Mouse (Mus musculus): Measurements from ENCODE around the gene Lrp5. TPM values are rescaled to one million over a fixed set of nuclear protein-coding genes. Genes with fewer than 3 reads are reported as not detected.
"Not testable (repeated sequence)": the region's sequence is repeated elsewhere in the genome, so short reads cannot be mapped to it uniquely, and the experiment has no call there.

The Lrp5 gene
- polyA plus RNA-seq, 1 experiment from 2014 or later = 1.4 TPM

DNA sequence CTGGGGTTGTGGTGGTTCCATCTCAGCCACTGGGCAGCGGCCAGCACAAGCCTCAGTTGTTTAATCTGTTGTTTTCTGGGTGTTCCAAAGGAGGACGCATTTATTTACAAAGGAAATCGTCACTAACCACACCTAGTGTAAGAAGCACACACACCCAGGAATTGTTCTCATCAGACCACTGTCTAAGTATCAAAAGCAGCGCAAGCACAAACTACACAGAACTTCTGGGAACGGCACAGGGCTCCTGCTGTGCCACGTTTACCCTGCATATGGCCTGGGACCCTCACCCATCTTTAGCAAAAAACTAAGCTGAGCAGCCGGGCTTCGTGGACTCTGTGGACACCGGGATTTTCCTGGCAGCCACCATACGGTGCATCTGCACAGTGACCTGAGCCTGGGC lies 17.8 kb downstream of the Lrp5 start:
- WGBS = 89% methylated on average over 10 of the region's 10 CpGs
- ATAC-seq (ENCODE audit: low FRiP score) = no peak
- H3K27me3 ChIP-seq = no peaks in the 10 kb centered on the region
- no peak overlapping the region for H3K4me2 ChIP-seq
- H3K9me3 ChIP-seq = peaks cover 6% of the 10 kb centered on the region; the same call in 1 of the 2 replicates
- peaks cover 27% of the 10 kb centered on the region for H3K4me1 ChIP-seq (replicated peaks)
- no peak overlapping the region for H3K4me3 ChIP-seq
- no peak overlapping the region for H3K9ac ChIP-seq
- no peak overlapping the region for H3K27ac ChIP-seq
- peaks cover 10% of the 10 kb centered on the region for H3K36me3 ChIP-seq

DNA sequence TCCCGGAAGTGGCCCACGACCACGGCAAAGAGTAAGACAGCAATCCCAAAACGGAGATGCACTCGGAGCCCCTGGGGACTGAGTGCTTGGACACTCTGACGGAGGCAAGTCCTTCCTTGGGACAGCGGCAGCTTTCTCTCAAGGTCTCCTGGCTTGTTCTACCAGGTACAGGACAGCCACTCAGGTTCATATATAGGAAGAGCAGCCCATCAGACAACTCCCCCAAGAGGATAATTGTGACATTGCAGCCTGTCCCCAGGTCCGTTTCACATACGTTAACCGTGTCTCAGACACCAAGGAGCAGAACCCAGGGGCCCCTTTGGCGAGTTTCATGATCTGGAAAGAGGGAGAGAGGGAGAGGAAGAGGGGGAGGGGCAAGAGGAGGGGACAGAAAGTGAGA lies 18.4 kb downstream of the Lrp5 start:
- Histone ChIP-seq H3K4me1 (replicated peaks) (peaks cover 27% of the 10 kb centered on the region), H3K36me3 (peaks cover 6% of the 10 kb centered on the region; the same call in 1 of the 2 replicates), H3K4me2 (no peak overlapping the region), H3K27ac (no peak overlapping the region), H3K27me3 (no peaks in the 10 kb centered on the region), H3K4me3 (no peak overlapping the region), H3K9ac (no peak overlapping the region), H3K9me3 (0 out of 2 replicates have a peak, but pooled peaks cover 3% of the 10 kb centered on the region)
- ATAC-seq (ENCODE audit: low FRiP score) = no peak
- 78% methylated on average over 11 of the region's 11 CpGs for WGBS

DNA sequence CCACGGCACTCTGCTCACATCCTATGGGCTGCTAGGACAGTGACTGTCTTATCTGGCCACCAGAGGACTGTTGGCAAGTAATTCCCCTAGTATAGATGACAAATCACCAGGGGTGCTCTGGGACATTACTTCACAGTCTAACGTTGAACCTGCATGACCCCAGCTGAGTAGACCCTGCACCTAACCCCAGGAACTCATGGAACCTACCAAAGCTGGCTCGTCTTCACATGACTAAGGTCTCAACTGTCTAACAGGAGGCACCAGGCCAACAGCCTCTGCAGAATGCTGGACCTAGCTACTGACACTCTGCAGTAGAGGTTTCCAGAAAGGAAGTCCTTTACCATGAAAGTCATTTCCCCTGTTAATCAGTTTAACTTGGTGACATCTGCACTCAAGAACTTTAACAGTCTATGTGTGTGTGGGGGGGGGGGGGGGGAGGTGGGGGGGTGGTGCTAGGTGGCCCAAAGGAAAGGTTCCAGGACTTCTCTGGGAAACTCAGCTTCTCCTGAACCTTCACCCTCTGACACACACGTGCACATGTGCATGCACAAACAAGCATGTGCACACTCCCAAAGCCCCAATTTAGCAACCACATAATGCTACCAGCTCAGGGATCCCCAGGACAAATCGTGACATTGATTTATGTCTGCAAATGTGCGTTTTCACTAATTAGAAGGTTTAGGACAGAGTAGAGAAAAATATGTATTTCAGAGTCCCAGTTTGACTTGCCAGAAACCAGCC lies 19.0 kb downstream of the Lrp5 start:
- ATAC-seq (ENCODE audit: low FRiP score) = no peak
- H3K4me3 ChIP-seq = no peak overlapping the region
- peaks cover 27% of the 10 kb centered on the region for H3K4me1 ChIP-seq (replicated peaks)
- H3K9me3 ChIP-seq = no peaks in the 10 kb centered on the region
- no peaks in the 10 kb centered on the region for H3K36me3 ChIP-seq
- 85% methylated on average over 6 of the region's 6 CpGs for WGBS
- no peaks in the 10 kb centered on the region for H3K27me3 ChIP-seq
- H3K9ac ChIP-seq = no peak overlapping the region
- no peak overlapping the region for H3K4me2 ChIP-seq
- H3K27ac ChIP-seq = no peak overlapping the region

DNA sequence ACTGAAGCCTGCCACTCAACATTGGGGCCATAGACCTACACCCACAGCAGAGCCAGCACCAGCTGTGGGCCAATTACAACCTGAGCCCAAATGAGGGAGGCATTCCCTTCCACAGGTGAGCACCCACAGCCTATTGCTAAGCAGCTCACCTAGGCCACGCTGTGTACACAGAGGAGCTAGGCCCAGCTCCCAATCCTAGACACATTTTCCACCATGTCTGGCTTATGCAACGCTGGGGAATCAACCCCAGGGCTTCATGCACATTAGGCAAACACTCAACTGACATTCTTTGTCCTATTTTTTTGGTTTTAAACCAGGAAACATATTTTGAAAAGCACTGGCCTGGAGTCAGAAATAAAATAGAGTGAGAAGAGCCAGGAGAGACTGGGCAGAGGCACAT lies 19.7 kb downstream of the Lrp5 start:
- 95% methylated on average over 2 of the region's 2 CpGs for WGBS
- Histone ChIP-seq H3K36me3 (no peaks in the 10 kb centered on the region), H3K27ac (no peak overlapping the region), H3K4me2 (no peak overlapping the region), H3K4me3 (no peak overlapping the region), H3K9me3 (no peaks in the 10 kb centered on the region), H3K4me1 (replicated peaks) (peaks cover 27% of the 10 kb centered on the region), H3K27me3 (no peaks in the 10 kb centered on the region), H3K9ac (no peak overlapping the region)
- no peak for ATAC-seq (ENCODE audit: low FRiP score)

DNA sequence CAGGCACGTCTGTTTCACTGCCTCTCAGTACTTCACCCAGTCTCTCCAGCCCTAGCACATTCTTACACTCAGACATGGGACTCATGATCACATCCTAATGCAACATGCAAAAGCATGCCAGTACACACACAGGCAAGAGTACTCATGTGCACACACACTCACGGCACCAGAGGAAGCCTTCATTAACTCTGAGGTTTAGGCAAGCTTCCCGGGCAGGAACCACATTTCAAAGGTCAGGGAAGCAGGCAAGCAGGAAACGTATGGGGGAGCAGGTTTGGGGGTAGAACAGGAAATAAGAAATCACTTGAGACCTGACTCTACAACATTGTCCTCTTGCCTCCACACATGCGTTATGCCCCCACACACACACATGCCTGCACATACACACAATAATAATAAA lies 20.9 kb downstream of the Lrp5 start:
- Histone ChIP-seq H3K4me3 (no peak overlapping the region), H3K27me3 (no peaks in the 10 kb centered on the region), H3K4me1 (replicated peaks) (peaks cover 27% of the 10 kb centered on the region), H3K27ac (no peak overlapping the region), H3K9ac (no peak overlapping the region), H3K9me3 (no peaks in the 10 kb centered on the region), H3K4me2 (no peak overlapping the region), H3K36me3 (no peaks in the 10 kb centered on the region)
- no peak for ATAC-seq (ENCODE audit: low FRiP score)
- 67% methylated on average over 5 of the region's 5 CpGs for WGBS

DNA sequence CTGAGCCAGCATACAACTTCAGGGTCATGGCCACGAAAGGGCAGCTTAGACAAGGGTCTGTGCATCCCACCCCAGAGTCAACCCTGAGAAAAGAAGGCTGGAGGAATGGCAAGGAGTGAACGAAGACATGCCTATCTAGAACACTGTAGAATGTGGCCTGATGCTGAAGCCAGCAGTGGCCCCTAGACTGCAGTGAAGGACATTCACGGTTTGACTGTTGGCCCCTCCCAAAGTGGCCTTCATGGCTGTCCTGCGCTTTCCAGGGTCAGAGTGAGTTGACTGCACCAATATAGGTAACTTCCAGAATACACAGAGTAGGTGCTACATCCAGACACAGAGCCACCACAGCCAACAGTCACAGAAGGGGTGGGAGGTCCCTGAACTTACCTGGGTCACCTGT lies 28.4 kb downstream of the Lrp5 start:
- no peaks in the 10 kb centered on the region for H3K4me1 ChIP-seq (replicated peaks)
- ATAC-seq (ENCODE audit: low FRiP score) = no peak
- no peak overlapping the region for H3K27ac ChIP-seq
- no peak overlapping the region for H3K9ac ChIP-seq
- no peaks in the 10 kb centered on the region for H3K9me3 ChIP-seq
- no peaks in the 10 kb centered on the region for H3K27me3 ChIP-seq
- no peak overlapping the region for H3K4me3 ChIP-seq
- peaks cover 13% of the 10 kb centered on the region for H3K36me3 ChIP-seq
- no peak overlapping the region for H3K4me2 ChIP-seq
- 98% methylated on average over 4 of the region's 4 CpGs for WGBS

DNA sequence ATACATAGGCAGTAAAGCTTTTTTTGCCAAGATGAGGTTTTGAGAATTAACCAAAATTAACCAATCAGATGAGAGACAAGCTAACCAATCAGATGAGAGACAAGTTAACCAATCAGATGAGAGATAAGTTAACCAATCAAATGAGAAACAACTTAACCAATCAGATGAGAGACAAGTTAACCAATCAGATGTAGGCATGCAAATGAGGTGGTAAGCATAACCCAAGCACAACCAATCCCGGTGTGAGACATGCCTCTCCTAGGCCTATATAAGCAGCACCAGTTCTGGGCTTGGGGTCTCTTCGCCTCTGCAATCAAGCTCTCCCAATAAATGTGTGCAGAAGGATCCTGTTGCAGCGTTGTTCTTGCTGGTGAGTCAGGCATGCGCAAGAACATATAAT lies 29.3 kb downstream of the Lrp5 start:
- H3K4me3 ChIP-seq; H3K4me1 ChIP-seq (replicated peaks); H3K4me2 ChIP-seq; H3K9me3 ChIP-seq; H3K9ac ChIP-seq; ATAC-seq (ENCODE audit: low FRiP score); H3K27me3 ChIP-seq; H3K27ac ChIP-seq: not testable (repeated sequence)
- 97% methylated on average over 4 of the region's 4 CpGs for WGBS
- peaks cover 16% of the 10 kb centered on the region for H3K36me3 ChIP-seq

DNA sequence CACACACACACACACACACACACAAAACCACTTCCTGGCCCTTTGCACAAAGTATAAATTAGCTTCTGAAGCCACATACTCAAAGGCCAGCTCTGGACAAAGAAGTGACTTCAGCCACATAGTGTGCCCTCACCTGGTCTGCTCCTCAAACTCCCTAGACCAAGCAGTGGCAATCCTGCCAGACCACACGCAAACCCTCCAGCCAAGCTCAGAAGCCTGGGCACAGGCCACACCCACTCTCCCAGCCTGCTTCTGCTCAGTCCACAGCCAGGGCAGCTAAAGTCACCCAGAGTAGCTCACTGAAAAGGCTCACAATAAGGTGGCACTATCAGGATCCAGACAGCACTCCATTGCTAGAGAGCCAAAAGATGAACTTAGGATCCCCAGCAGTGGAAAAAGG lies 30.2 kb downstream of the Lrp5 start:
- WGBS = 77% methylated on average over 1 of the region's 1 CpGs
- no peak for ATAC-seq (ENCODE audit: low FRiP score)

DNA sequence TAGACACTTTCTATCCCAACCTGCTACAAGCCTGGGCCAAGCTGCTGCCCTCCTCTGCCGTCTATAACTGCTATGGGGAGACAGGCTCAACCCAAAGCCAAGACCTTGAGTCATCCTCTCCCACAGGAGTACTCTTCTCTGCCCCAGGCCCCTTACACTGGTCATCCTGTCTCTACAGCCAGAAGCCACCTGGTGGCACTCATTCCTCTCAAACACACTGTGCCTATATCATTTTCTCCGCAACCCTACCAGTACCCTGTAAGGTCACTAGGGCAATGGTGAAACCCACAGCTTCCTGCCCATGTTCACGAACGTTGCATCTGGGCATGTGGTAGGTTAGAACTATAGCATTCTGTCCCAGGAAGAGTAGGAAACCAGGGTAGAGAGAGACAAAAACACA lies 31.4 kb downstream of the Lrp5 start:
- 88% methylated on average over 4 of the region's 4 CpGs for WGBS

More for the DNA sequence above, 30.2 kb downstream of the Lrp5 start:
- Histone ChIP-seq H3K4me1 (replicated peaks) (no peaks in the 10 kb centered on the region), H3K4me3 (no peak overlapping the region), H3K36me3 (peaks cover 25% of the 10 kb centered on the region), H3K27ac (no peak overlapping the region), H3K27me3 (no peaks in the 10 kb centered on the region), H3K9me3 (no peaks in the 10 kb centered on the region), H3K9ac (no peak overlapping the region), H3K4me2 (no peak overlapping the region)

DNA sequence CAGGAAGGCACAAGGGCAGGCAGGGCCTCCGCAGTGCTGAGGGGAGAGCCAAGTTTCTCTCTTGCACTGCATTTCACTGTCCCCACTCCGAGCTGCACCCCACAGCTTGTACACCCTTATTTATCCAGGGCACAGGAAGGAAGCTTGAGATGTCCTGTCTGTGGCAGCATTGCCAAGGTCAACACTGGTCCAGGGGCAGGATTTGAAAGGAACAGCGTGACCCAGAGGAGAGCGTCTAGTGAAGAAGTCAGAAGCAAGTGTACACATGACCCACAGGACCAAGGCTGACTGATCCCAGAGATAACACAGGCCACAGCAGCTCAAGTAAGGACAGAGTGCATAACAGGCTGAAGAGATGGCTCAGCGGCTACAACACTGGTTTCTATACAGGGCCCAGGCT lies 32.3 kb downstream of the Lrp5 start:
- Histone ChIP-seq H3K4me2 (no peak overlapping the region), H3K4me1 (replicated peaks) (no peaks in the 10 kb centered on the region), H3K36me3 (peaks cover 26% of the 10 kb centered on the region), H3K9ac (0 out of 2 replicates have a peak overlapping the region, but pooled peaks have one; percentile 35), H3K9me3 (no peaks in the 10 kb centered on the region), H3K27ac (peak overlapping the region; percentile 12; the same call in 1 of the 2 replicates), H3K27me3 (no peaks in the 10 kb centered on the region), H3K4me3 (no peak overlapping the region)
- no peak for ATAC-seq (ENCODE audit: low FRiP score)
- WGBS = 88% methylated on average over 5 of the region's 5 CpGs

More for the DNA sequence above, 31.4 kb downstream of the Lrp5 start:
- Histone ChIP-seq H3K27ac (no peak overlapping the region), H3K4me3 (no peak overlapping the region), H3K36me3 (peaks cover 29% of the 10 kb centered on the region), H3K4me2 (no peak overlapping the region), H3K4me1 (replicated peaks) (no peaks in the 10 kb centered on the region), H3K27me3 (no peaks in the 10 kb centered on the region), H3K9ac (no peak overlapping the region), H3K9me3 (no peaks in the 10 kb centered on the region)
- ATAC-seq (ENCODE audit: low FRiP score) = no peak

DNA sequence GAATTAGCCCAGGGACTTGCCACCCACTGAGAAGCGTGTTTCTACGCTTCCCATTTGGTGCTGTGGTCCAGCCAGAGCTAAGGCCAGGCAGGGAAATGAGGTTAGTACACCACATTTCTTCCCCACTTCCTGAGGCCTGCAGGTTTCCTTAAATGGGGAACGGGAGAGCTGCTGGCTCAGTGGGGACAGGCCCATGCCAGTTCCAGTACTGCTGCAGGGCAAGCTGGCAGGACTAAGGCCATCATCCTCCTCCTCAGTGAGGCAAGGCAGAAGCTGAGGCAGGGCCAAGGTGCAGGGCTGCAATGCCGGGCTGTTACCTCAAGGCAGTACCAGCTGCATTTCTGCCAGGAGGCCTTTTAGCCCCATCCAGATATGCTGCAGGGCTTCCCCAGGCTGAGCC lies 32.9 kb downstream of the Lrp5 start:
- Histone ChIP-seq H3K27me3 (no peaks in the 10 kb centered on the region), H3K4me3 (no peak overlapping the region), H3K9ac (peak overlapping the region; percentile 35; the same call in 1 of the 2 replicates), H3K36me3 (peaks cover 23% of the 10 kb centered on the region), H3K27ac (peak overlapping the region; percentile 12; the same call in 1 of the 2 replicates), H3K4me2 (no peak overlapping the region), H3K9me3 (no peaks in the 10 kb centered on the region), H3K4me1 (replicated peaks) (no peaks in the 10 kb centered on the region)
- WGBS = 87% methylated on average over 4 of the region's 4 CpGs
- no peak for ATAC-seq (ENCODE audit: low FRiP score)

DNA sequence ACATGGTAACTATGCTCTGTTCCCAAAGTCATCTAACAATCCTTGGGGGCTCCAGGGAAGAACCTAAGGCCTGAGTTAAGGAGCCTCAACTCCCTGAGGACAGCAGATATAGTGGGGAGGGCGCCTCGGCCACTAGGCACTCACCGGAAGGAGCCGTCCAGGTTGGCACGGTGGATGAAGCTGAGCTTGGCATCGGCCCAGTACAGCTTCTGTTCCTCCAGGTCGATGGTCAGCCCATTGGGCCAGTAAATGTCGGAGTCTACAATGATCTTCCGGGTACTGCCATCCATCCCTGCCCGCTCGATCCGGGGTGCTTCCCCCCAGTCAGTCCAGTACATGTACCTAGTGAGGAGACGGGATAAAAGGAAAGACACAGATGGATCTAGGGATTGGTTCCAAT lies 34.4 kb downstream of the Lrp5 start:
- no peak for ATAC-seq (ENCODE audit: low FRiP score)
- no peak overlapping the region for H3K9ac ChIP-seq
- peaks cover 21% of the 10 kb centered on the region for H3K36me3 ChIP-seq
- H3K4me3 ChIP-seq = no peak overlapping the region
- H3K27ac ChIP-seq = no peak overlapping the region
- H3K4me1 ChIP-seq (replicated peaks) = no peaks in the 10 kb centered on the region
- WGBS = 98% methylated on average over 13 of the region's 13 CpGs
- H3K4me2 ChIP-seq = no peak overlapping the region
- H3K27me3 ChIP-seq = no peaks in the 10 kb centered on the region
- no peaks in the 10 kb centered on the region for H3K9me3 ChIP-seq

DNA sequence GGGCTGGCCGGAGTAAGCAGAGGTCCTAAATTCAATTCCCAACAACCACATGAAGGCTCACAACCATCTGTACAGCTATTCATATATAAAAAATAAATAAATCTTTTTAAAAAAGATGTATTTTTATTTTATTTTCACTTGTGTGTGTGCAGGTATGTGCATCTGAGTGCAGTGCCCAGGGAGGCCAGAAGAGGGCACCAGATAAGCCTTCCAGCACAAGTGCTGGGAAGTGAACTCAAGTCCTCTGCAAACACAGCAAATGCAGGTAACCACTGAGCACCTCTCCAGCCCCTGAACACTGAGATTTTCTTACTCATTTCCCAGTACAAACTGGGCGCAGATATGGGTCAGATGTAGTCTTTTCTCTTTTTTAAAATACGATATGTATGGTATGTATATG lies 35.1 kb downstream of the Lrp5 start:
- no peak overlapping the region for H3K27ac ChIP-seq
- H3K4me1 ChIP-seq (replicated peaks) = no peaks in the 10 kb centered on the region
- WGBS = over 99% methylated on average over 3 of the region's 3 CpGs
- no peaks in the 10 kb centered on the region for H3K9me3 ChIP-seq
- no peak for ATAC-seq (ENCODE audit: low FRiP score)
- no peak overlapping the region for H3K9ac ChIP-seq
- no peaks in the 10 kb centered on the region for H3K27me3 ChIP-seq
- H3K4me2 ChIP-seq = no peak overlapping the region
- no peak overlapping the region for H3K4me3 ChIP-seq
- peaks cover 22% of the 10 kb centered on the region for H3K36me3 ChIP-seq
